Mouse (Mus musculus) E14TG2a.4 (cell line): Measurements from ENCODE around the gene Trim52.
"Not testable (repeated sequence)": the region's sequence is repeated elsewhere in the genome, so short reads cannot be mapped to it uniquely, and the experiment has no call there.

Experiments
- H3K27me3 ChIP-seq: 2 replicates; pipeline ENCODE4 v1.6.1; 2014; ENCODE audit warnings: low read length, control low read depth; ENCODE audit not compliant: insufficient read depth
- H3K36me3 ChIP-seq: 2 replicates; pipeline ENCODE4 v1.6.1; 2014; ENCODE audit warnings: low read length, control low read depth; ENCODE audit not compliant: insufficient read depth
- H3K4me1 ChIP-seq: replicated peaks from 2 replicates; pipeline ENCODE4 v1.6.1; 2014; ENCODE audit warnings: low read depth, low read length, control low read depth
- H3K4me3 ChIP-seq: replicated peaks from 2 replicates; pipeline ENCODE4 v1.5.1; 2014; ENCODE audit warnings: mild to moderate bottlenecking, low read length
- H3K9me3 ChIP-seq: 2 replicates; pipeline ENCODE4 v1.6.1; 2014; ENCODE audit warnings: low read length, control low read depth
- CTCF ChIP-seq: conservative IDR thresholded peaks from 2 replicates; pipeline ENCODE4 v1.5.1; 2014; ENCODE audit warnings: low read length
- NANOG ChIP-seq: IDR thresholded peaks from 2 replicates; pipeline ENCODE4 v1.6.1; 2014; ENCODE audit warnings: borderline replicate concordance, low read length, mixed read lengths
- POU5F1 ChIP-seq: IDR thresholded peaks from 2 replicates; pipeline ENCODE4 v1.6.1; 2014; ENCODE audit warnings: low read length, borderline replicate concordance

Trim52 gene

GRCm38 (mm10) chr14:106151188-106151587 lies 45.2 kb downstream of the Trim52 start:
- TF ChIP-seq POU5F1 (no peak), CTCF (no peak), NANOG (no peak)
- Histone ChIP-seq H3K27me3 (no peaks in the 10 kb centered on the region), H3K36me3 (no peaks in the 10 kb centered on the region), H3K4me3 (no peak overlapping the region), H3K9me3 (no peaks in the 10 kb centered on the region), H3K4me1 (no peaks in the 10 kb centered on the region)

- H3K9me3 ChIP-seq = no peaks in the 10 kb centered on the region
- TF ChIP-seq CTCF (no peak), POU5F1 (no peak), NANOG (no peak)
- no peaks in the 10 kb centered on the region for H3K27me3 ChIP-seq
- H3K4me3 ChIP-seq = no peak overlapping the region
- no peaks in the 10 kb centered on the region for H3K36me3 ChIP-seq
- no peaks in the 10 kb centered on the region for H3K4me1 ChIP-seq
Measured at GRCm38 (mm10) chr14:106154879-106155576, 49.0 kb downstream of the Trim52 start.

DNA sequence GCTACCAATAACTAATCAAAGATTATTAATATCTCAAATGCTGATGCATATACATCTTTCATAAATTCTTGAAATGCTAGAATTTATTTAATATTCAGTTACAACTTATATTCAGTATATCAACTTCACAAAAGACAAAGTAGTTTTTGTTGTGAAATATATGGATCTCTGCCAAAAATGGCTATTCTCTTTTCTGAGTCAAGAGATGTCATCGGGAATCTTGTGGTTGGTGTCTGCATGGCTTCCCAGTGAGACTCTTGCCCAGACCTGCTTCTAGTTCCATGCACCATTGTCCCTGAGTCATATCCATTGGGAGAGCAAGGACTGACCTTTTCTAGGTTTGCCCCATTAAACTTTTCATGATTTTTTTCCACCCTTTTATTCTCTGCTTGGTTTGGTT lies 50.5 kb downstream of the Trim52 start:
- Histone ChIP-seq H3K4me3 (no peak overlapping the region), H3K9me3 (no peaks in the 10 kb centered on the region), H3K36me3 (no peaks in the 10 kb centered on the region), H3K4me1 (no peaks in the 10 kb centered on the region), H3K27me3 (no peaks in the 10 kb centered on the region)
- TF ChIP-seq NANOG (no peak), CTCF (no peak), POU5F1 (no peak)

DNA sequence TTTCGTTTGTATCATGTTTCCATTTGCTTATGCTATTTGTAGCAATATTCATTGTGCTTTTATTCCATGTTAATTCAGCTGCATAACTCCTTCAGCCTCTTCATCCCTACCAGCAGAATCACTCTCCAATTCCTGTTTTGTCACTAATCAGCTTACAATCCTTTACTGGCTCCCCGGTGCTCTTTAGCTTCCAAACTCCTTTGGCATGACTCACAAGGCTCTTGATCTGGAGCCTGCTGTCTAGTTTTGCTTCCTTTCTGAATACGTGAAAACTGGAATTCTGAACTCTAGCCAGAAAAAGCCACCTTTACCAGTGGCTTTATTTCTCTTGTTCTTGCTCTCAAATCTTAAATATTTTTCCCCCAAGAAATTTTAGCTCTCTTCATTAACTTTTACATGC lies 56.3 kb downstream of the Trim52 start:
- H3K27me3 ChIP-seq = no peaks in the 10 kb centered on the region
- H3K4me3 ChIP-seq = no peak overlapping the region
- TF ChIP-seq NANOG (no peak), POU5F1 (no peak), CTCF (no peak)
- H3K4me1 ChIP-seq = no peaks in the 10 kb centered on the region
- no peaks in the 10 kb centered on the region for H3K9me3 ChIP-seq
- no peaks in the 10 kb centered on the region for H3K36me3 ChIP-seq

DNA sequence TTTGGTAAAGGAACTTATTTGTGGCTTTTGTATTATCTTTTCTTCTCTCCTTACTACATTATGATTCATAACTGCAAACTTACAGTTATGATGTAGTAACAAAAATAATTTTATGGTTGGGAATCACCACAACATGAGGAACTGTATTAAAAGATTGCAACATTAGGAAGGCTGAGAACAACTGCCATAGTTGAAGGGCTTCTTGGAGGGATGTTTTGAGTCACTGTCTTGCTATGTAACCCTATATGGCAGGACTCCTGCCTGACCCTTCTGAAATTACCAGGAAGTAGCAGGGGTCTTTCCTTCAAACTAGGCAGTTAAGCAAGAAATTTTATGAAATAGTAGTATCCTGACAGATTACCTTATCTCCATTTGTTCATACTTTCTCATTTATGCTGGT lies 57.2 kb downstream of the Trim52 start:
- no peak for TF ChIP-seq POU5F1
- Histone ChIP-seq H3K27me3 (no peaks in the 10 kb centered on the region), H3K4me3 (no peak overlapping the region), H3K9me3 (no peaks in the 10 kb centered on the region), H3K36me3 (no peaks in the 10 kb centered on the region), H3K4me1 (no peaks in the 10 kb centered on the region)

GRCm38 (mm10) chr14:106163933-106164332 lies 57.9 kb downstream of the Trim52 start:
- H3K9me3 ChIP-seq, H3K36me3 ChIP-seq, H3K27me3 ChIP-seq, H3K4me1 ChIP-seq, H3K4me3 ChIP-seq: not testable (repeated sequence)

DNA sequence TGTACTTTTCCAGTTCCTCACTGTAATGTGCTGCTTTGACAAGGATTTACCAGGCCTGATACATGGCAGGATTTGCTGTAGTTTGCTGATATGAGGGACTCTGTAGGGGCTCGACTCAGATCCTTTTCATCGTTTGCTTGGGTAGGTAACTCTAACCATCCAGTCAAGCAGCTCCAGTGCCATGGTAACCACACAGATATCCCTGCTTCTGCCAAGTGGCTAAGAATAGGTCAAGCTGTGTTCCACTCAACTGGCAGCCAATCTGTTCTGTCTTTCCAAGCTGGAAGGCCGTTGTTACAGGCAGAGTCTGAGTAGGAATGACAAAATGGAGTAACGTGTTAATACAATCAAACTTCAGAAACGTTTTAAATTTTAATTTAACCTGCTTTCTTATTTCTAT lies 70.9 kb downstream of the Trim52 start:
- Histone ChIP-seq H3K27me3 (no peaks in the 10 kb centered on the region), H3K4me1 (no peaks in the 10 kb centered on the region), H3K36me3 (no peaks in the 10 kb centered on the region), H3K9me3 (no peaks in the 10 kb centered on the region), H3K4me3 (no peak overlapping the region)
- TF ChIP-seq CTCF (no peak), POU5F1 (no peak), NANOG (no peak)

- no peak overlapping the region for H3K4me3 ChIP-seq
- H3K9me3 ChIP-seq = no peaks in the 10 kb centered on the region
- H3K27me3 ChIP-seq = no peaks in the 10 kb centered on the region
- H3K36me3 ChIP-seq = no peaks in the 10 kb centered on the region
- no peaks in the 10 kb centered on the region for H3K4me1 ChIP-seq
- TF ChIP-seq NANOG (no peak), POU5F1 (no peak), CTCF (no peak)
Measured at GRCm38 (mm10) chr14:106178245-106178644, 72.2 kb downstream of the Trim52 start.

DNA sequence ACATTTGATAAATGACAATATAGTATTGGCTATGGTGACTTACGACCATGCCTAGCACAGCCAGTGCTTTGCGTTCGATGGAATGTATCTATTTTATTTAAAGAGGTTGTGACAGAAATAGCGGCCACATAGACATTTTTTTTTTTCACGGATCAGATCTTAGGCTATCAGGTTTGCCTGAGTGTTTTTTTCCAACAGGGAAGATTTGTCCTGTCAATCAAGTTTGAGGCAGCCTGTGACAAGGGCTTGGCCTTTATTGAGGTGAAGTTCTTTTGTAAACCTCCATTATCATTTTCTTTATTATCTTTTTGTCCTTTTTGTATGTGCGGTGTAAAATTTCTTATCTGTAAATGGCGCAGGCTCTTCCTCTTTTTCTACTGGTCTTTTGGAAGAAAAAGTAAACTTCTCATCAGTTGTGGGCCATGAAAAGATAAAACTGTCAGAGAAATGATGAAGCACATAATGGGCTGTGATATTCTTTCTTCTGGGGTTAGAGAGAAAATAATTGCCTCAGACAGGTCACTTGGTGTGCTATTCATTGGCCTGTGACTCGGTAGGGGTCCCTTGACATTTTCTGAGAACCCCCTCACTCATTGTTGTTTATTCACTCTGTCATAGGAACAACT lies 73.2 kb downstream of the Trim52 start:
- H3K4me1 ChIP-seq = no peaks in the 10 kb centered on the region
- no peaks in the 10 kb centered on the region for H3K36me3 ChIP-seq
- no peaks in the 10 kb centered on the region for H3K9me3 ChIP-seq
- H3K27me3 ChIP-seq = no peaks in the 10 kb centered on the region
- TF ChIP-seq POU5F1 = no peak
- TF ChIP-seq NANOG = no peak
- no peak for TF ChIP-seq CTCF
- no peak overlapping the region for H3K4me3 ChIP-seq
